Comparison of ENCODE assay signal across 10 mouse cellular contexts in the genomic region with DNA sequence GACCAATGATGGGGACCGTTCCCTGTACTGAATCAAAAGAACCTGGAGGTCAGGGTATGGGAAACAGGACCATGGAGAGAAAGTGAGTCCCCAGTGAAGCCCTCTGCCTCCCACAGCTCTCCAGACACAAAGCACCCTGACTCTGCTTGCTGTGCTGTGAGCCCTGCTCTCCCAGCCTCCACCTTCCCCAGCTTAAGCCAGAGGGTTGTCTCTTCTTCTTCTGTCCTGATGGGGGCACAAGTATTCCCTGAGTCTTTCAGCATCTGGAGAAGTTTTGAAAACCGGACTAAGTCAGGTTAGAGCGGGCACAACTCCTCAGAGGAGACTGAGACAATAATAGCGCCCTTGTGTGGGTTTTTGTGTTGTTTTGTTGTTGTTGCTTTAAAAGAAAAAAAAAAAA. TPM values are rescaled to one million over a fixed set of nuclear protein-coding genes. Genes with fewer than 3 reads are reported as not detected.
DNase-seq lines count a peak whose midpoint lies in the region; ATAC-seq lines count a peak whose summit lies in the region.
"Had no signal": no experiment of that assay in that cellular context is flagged by ENCODE, and none has a peak within 500 bp of the region (broad histone marks: within the 10 kb centered on the region; RNA-seq: fewer than 3 reads in every experiment).

No protein-coding gene starts in this region.

- intact Hi-C loops in heart, postnatal 14 days (cut with DNase I) = loop anchor here (5.0 kb wide), 1 partner anchor 95 kb away; no protein-coding TSS in a partner anchor

- peak overlapping the region; percentile 68 for H3K4me3 ChIP-seq in heart, embryonic 16.5 days (ENCODE audit: low read length)
- peak overlapping the region; percentile 44; the same call in 1 of the 2 replicates for H3K4me3 ChIP-seq in intestine, embryonic 15.5 days (replicated peaks)

- no peak for ATAC-seq in heart, embryonic 16.5 days (replicated peaks; ENCODE audit: extremely low read depth, insufficient read depth, low FRiP score)
- no peak for ATAC-seq in intestine, embryonic 15.5 days
- ATAC-seq in inflammation-experienced regulatory T-cells, adult 6 months = no peak
- ATAC-seq: midbrain, embryonic 16.5 days had no signal

- no peaks in the 10 kb centered on the region for H3K27me3 ChIP-seq in heart, embryonic 16.5 days (ENCODE audit: control insufficient read depth, insufficient read depth, low read length)
- 0 out of 2 replicates have a peak, but pooled peaks cover 3% of the 10 kb centered on the region for H3K27me3 ChIP-seq in intestine, embryonic 15.5 days (replicated peaks)

- DNase-seq in heart, postnatal 14 days = no peak
- DNase-seq in 3134 (ENCODE audit: extremely low read depth, insufficient read length, low spot score) (peak; percentile 10), NIH3T3 (ENCODE audit: low read depth) (peak; percentile 69)
- no peak for DNase-seq in T-cell, adult 2 months (ENCODE audit: low spot score)
- no peak for DNase-seq in left cerebral cortex, adult 18-20 months (ENCODE audit: low spot score in 2 of 2)
- DNase-seq: layer of hippocampus, adult 9-11 months had no signal

- H3K9ac ChIP-seq in heart, embryonic 16.5 days (ENCODE audit: low read length) = no peak overlapping the region
- no peak overlapping the region for H3K9ac ChIP-seq in intestine, embryonic 15.5 days

- H3K4me1 ChIP-seq in heart, embryonic 16.5 days (ENCODE audit: control insufficient read depth, insufficient read depth, low read length) = peaks cover 8% of the 10 kb centered on the region
- H3K4me1 ChIP-seq in intestine, embryonic 15.5 days (replicated peaks) = peaks cover 6% of the 10 kb centered on the region; the same call in 1 of the 2 replicates

- H3K4me2 ChIP-seq in heart, embryonic 16.5 days (ENCODE audit: low read depth, low read length) = peak overlapping the region; percentile 84
- H3K4me2 ChIP-seq in intestine, embryonic 15.5 days (replicated peaks) = peak overlapping the region; percentile 66

- no peaks in the 10 kb centered on the region for H3K9me3 ChIP-seq in heart, embryonic 16.5 days (replicated peaks; ENCODE audit: control insufficient read depth, low read length)
- H3K9me3 ChIP-seq in intestine, embryonic 15.5 days = no peaks in the 10 kb centered on the region

- WGBS in heart, embryonic 16.5 days = 59% methylated on average over 4 of the region's 4 CpGs
- WGBS in intestine, embryonic 15.5 days = 55% methylated on average over 4 of the region's 4 CpGs

- H3K36me3 ChIP-seq in heart, embryonic 16.5 days (ENCODE audit: control insufficient read depth, insufficient read depth) = no peaks in the 10 kb centered on the region
- H3K36me3 ChIP-seq in intestine, embryonic 15.5 days = no peaks in the 10 kb centered on the region

- H3K27ac ChIP-seq in heart, embryonic 16.5 days (ENCODE audit: low read length) = no peak overlapping the region
- no peak overlapping the region for H3K27ac ChIP-seq in intestine, embryonic 15.5 days

RNA-seq across cellular contexts. Expression of gene Daam2, which starts 2.2 kb away (rescaled TPM):
- 3.4 and 5.6 TPM in 2 replicates for polyA plus RNA-seq in heart, embryonic 16.5 days (2015; fragmentation: Nextera tagmentation; extraction: Ambion mirVana)
- 10 to 100 TPM; 10.6 to 13.0 TPM for total RNA-seq in heart, postnatal 14 days (2021)
- polyA plus RNA-seq in intestine, embryonic 15.5 days (2015; fragmentation: Nextera tagmentation; extraction: Ambion mirVana) = 3.7 and 3.9 TPM in 2 replicates
- polyA plus RNA-seq in inflammation-experienced regulatory T-cells, adult 6 months (2017; shearing (Covaris generic)) = not detected
- 10 to 100 TPM; 40.7 to 45.9 TPM for total RNA-seq in left cerebral cortex, adult 18-20 months (2021)

RNA-seq across cellular contexts. Expression of gene Kif6, which starts 53.0 kb away (rescaled TPM):
- polyA plus RNA-seq in heart, embryonic 16.5 days (2015; fragmentation: Nextera tagmentation; extraction: Ambion mirVana) = 2.6 and 2.7 TPM in 2 replicates
- 1 to 10 TPM; 2.4 to 4.2 TPM for total RNA-seq in heart, postnatal 14 days (2021)
- 0.97 and 1.1 TPM in 2 replicates for polyA plus RNA-seq in intestine, embryonic 15.5 days (2015; fragmentation: Nextera tagmentation; extraction: Ambion mirVana)
- not detected for polyA plus RNA-seq in inflammation-experienced regulatory T-cells, adult 6 months (2017; shearing (Covaris generic))
- 1 to 10 TPM; 2.3 to 4.1 TPM for total RNA-seq in left cerebral cortex, adult 18-20 months (2021)

Comparison
In these comparisons a context has a peak if more than half of its experiments do, and no peak if none do; other contexts are left out.
1. DNase-seq: peak in 3134 (single experiment) and NIH3T3 (single experiment); none in heart, postnatal 14 days (0 of 2), T-cell, adult 2 months (single experiment) and left cerebral cortex, adult 18-20 months (0 of 2).